In the genomic region with DNA sequence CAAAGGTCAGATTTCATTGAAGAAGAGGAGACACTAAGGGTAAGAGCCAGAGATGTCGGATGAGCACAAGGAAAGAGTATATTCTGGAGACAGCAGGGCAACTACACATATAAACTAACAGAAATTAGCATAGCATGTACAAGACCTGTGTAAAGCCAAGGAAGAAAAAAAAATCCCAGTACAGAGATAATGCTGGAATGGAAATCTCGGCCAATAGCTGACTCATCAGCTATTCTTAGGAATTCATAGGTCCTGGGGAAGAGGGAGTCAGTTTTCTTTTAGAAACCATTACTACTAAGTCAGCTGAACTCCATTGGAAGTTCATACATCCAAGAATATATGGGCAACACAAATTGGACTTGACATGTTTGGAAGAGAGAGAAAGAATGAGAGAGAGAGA, we compare ENCODE assay signal across 27 mouse cellular contexts.
"Had no signal": no experiment of that assay in that cellular context is flagged by ENCODE, and none has a peak within 500 bp of the region (broad histone marks: within the 10 kb centered on the region; RNA-seq: fewer than 3 reads in every experiment).

No protein-coding gene starts in this region.

- H3K4me1 ChIP-seq: heart, embryonic 10.5 days; heart, embryonic 13.5 days; heart, embryonic 15.5 days; hindbrain, embryonic 10.5 days; hindbrain, embryonic 12.5 days; intestine, embryonic 15.5 days; limb, embryonic 10.5 days; limb, embryonic 12.5 days; liver, embryonic 13.5 days; liver, embryonic 15.5 days had no signal

- H3K9ac ChIP-seq: heart, embryonic 13.5 days; heart, embryonic 15.5 days; hindbrain, embryonic 12.5 days; hindbrain, embryonic 14.5 days; intestine, embryonic 15.5 days; limb, embryonic 12.5 days; liver, embryonic 13.5 days; liver, embryonic 15.5 days had no signal

- H3K4me2 ChIP-seq: heart, embryonic 13.5 days; heart, embryonic 15.5 days; hindbrain, embryonic 12.5 days; hindbrain, embryonic 14.5 days; intestine, embryonic 15.5 days; limb, embryonic 12.5 days; liver, embryonic 11.5 days; liver, embryonic 13.5 days; liver, embryonic 15.5 days had no signal

- ATAC-seq: hindbrain, embryonic 16.5 days; inflammation-experienced regulatory T-cells, adult 6 months; intestine, embryonic 15.5 days; intestine, postnatal 0 days had no signal

- DNase-seq: gastrocnemius, adult 2 months; gastrocnemius, postnatal 10 days; gastrocnemius, postnatal 25 days; heart, postnatal 4 days; kidney, adult 18-20 months; kidney, adult 8-10 months; kidney, postnatal 10 days; kidney, postnatal 25 days; kidney, postnatal 4 days; liver; liver, embryonic 13.5 days had no signal

- H3K4me3 ChIP-seq: gastrocnemius, adult 2 months; heart, embryonic 10.5 days; heart, embryonic 13.5 days; heart, embryonic 15.5 days; hindbrain, embryonic 10.5 days; hindbrain, embryonic 12.5 days; intestine, embryonic 15.5 days; layer of hippocampus, adult 2 months; left cerebral cortex, adult 2 months; limb, embryonic 10.5 days; limb, embryonic 12.5 days; liver, embryonic 13.5 days; liver, embryonic 15.5 days had no signal

- H3K27ac ChIP-seq: gastrocnemius, adult 2 months; heart, embryonic 10.5 days; heart, embryonic 13.5 days; heart, embryonic 15.5 days; hindbrain, embryonic 10.5 days; hindbrain, embryonic 12.5 days; hindbrain, embryonic 14.5 days; intestine, embryonic 15.5 days; layer of hippocampus, adult 2 months; left cerebral cortex, adult 2 months; limb, embryonic 10.5 days; limb, embryonic 12.5 days; liver, embryonic 13.5 days; liver, embryonic 15.5 days had no signal

- H3K27me3 ChIP-seq: heart, embryonic 13.5 days; heart, embryonic 15.5 days; hindbrain, embryonic 12.5 days; intestine, embryonic 15.5 days; limb, embryonic 12.5 days; liver, embryonic 13.5 days; liver, embryonic 15.5 days had no signal

- H3K9me3 ChIP-seq: heart, embryonic 10.5 days; heart, embryonic 13.5 days; heart, embryonic 15.5 days; hindbrain, embryonic 10.5 days; hindbrain, embryonic 12.5 days; intestine, embryonic 15.5 days; limb, embryonic 10.5 days; limb, embryonic 12.5 days; liver, embryonic 13.5 days; liver, embryonic 15.5 days had no signal

- H3K36me3 ChIP-seq: heart, embryonic 10.5 days; heart, embryonic 13.5 days; heart, embryonic 15.5 days; hindbrain, embryonic 10.5 days; hindbrain, embryonic 12.5 days; intestine, embryonic 15.5 days; limb, embryonic 10.5 days; limb, embryonic 12.5 days; liver, embryonic 13.5 days; liver, embryonic 15.5 days had no signal
